Mouse (Mus musculus) small intestine, adult 2 months (tissue): ENCODE measurements around the gene Trex1. TPM values are rescaled to one million over a fixed set of nuclear protein-coding genes. Genes with fewer than 3 reads are reported as not detected.

Source experiments
- H3K27ac ChIP-seq: fragments of 200-500 bp; 2 replicates; pipeline ENCODE4 v1.5.1; 2012; ENCODE audit warnings: low read depth, low read length, control low read depth, inconsistent platforms; ENCODE audit not compliant: insufficient read depth
- H3K27me3 ChIP-seq: fragments of 200-500 bp; 2 replicates; pipeline ENCODE4 v1.6.1; 2012; ENCODE audit warnings: mild to moderate bottlenecking, moderate library complexity, low read length, inconsistent platforms; ENCODE audit not compliant: control insufficient read depth, insufficient read depth
- H3K36me3 ChIP-seq: fragments of 200-500 bp; 2 replicates; pipeline ENCODE4 v1.6.1; 2012; ENCODE audit warnings: mild to moderate bottlenecking, low read length, control low read depth, inconsistent platforms; ENCODE audit not compliant: control insufficient read depth, insufficient read depth
- H3K4me1 ChIP-seq: fragments of 200-500 bp; 2 replicates; pipeline ENCODE4 v1.6.1; 2012; ENCODE audit warnings: low read length, inconsistent platforms, mixed read lengths; ENCODE audit not compliant: control insufficient read depth, insufficient read depth, insufficient read length
- H3K4me3 ChIP-seq: fragments of 200-500 bp; 2 replicates; pipeline ENCODE4 v1.5.1; 2012; ENCODE audit warnings: low read depth, mild to moderate bottlenecking, control low read depth, inconsistent platforms, low read length, moderate library complexity
- CTCF ChIP-seq: fragments of 200-500 bp; IDR thresholded peaks from 2 replicates; pipeline ENCODE4 v1.5.1; 2012; ENCODE audit warnings: low read depth, mild to moderate bottlenecking, control low read depth, inconsistent platforms, low read length, moderate library complexity, mixed read lengths; ENCODE audit not compliant: insufficient replicate concordance, insufficient read length; ENCODE audit errors: extremely low read depth
- POLR2A ChIP-seq: fragments of 200-500 bp; IDR thresholded peaks from 2 replicates; pipeline ENCODE4 v1.6.1; 2012; ENCODE audit warnings: low read depth, mild to moderate bottlenecking, control low read depth, inconsistent platforms, low read length, moderate library complexity
- WGBS: fragments of 180-500 bp; shearing (Covaris S2); methylation state at CpG from one replicate; pipeline ENCODE4 v1.1.7; 2018; 5-methylcytosine and 5-hydroxymethylcytosine counted together
- polyA plus RNA-seq: library from polyadenylated mRNA; depleted of rRNA; stranded (reverse); fragments of >200 nt; gene quantifications from 2 replicates; pipeline ENCODE4 v1.2.3, GENCODE M21; 2012

The Trex1 gene
- polyA plus RNA-seq, 1 experiment: 174 TPM

- TF ChIP-seq POLR2A (no peak), CTCF (no peak)
- H3K27ac ChIP-seq: no peak overlapping the region
- 0 out of 2 replicates have a peak, but pooled peaks cover 4% of the 10 kb centered on the region for H3K4me1 ChIP-seq
- no peaks in the 10 kb centered on the region for H3K27me3 ChIP-seq
- WGBS: 93% methylated on average over 5 of the region's 5 CpGs
- H3K4me3 ChIP-seq: no peak overlapping the region
- H3K36me3 ChIP-seq: no peaks in the 10 kb centered on the region
Measured at GRCm38 (mm10) chr9:109101933-109102445, 42.5 kb upstream of the Trex1 start.

GRCm38 (mm10) chr9:109100307-109100928 is 40.9 kb upstream of the Trex1 start:
- H3K27me3 ChIP-seq: 0 out of 2 replicates have a peak, but pooled peaks cover 5% of the 10 kb centered on the region
- 82% methylated on average over 20 of the region's 20 CpGs for WGBS
- H3K27ac ChIP-seq: no peak overlapping the region
- H3K4me1 ChIP-seq: peaks cover 7% of the 10 kb centered on the region; the same call in 1 of the 2 replicates
- TF ChIP-seq CTCF: no peak
- no peak for TF ChIP-seq POLR2A
- no peak overlapping the region for H3K4me3 ChIP-seq
- H3K36me3 ChIP-seq: no peaks in the 10 kb centered on the region

- TF ChIP-seq CTCF (no peak), POLR2A (no peak)
- no peaks in the 10 kb centered on the region for H3K36me3 ChIP-seq
- peaks cover 15% of the 10 kb centered on the region for H3K4me1 ChIP-seq
- no peak overlapping the region for H3K27ac ChIP-seq
- 37% methylated on average over 6 of the region's 6 CpGs for WGBS
- no peak overlapping the region for H3K4me3 ChIP-seq
- H3K27me3 ChIP-seq: 0 out of 2 replicates have a peak, but pooled peaks cover 6% of the 10 kb centered on the region
Measured at GRCm38 (mm10) chr9:109098969-109099368, 39.4 kb upstream of the Trex1 start.

GRCm38 (mm10) chr9:109098366-109098765 is 38.8 kb upstream of the Trex1 start:
- H3K4me3 ChIP-seq: no peak overlapping the region
- 0 out of 2 replicates have a peak overlapping the region, but pooled peaks have one; percentile 16 for H3K27ac ChIP-seq
- no peak for TF ChIP-seq CTCF
- TF ChIP-seq POLR2A: no peak
- H3K4me1 ChIP-seq: peaks cover 15% of the 10 kb centered on the region
- no peaks in the 10 kb centered on the region for H3K36me3 ChIP-seq
- H3K27me3 ChIP-seq: 0 out of 2 replicates have a peak, but pooled peaks cover 6% of the 10 kb centered on the region
- 88% methylated on average over 8 of the region's 8 CpGs for WGBS

GRCm38 (mm10) chr9:109097831-109098230 is 38.3 kb upstream of the Trex1 start:
- Histone ChIP-seq H3K36me3 (no peaks in the 10 kb centered on the region), H3K27me3 (0 out of 2 replicates have a peak, but pooled peaks cover 6% of the 10 kb centered on the region), H3K4me1 (peaks cover 21% of the 10 kb centered on the region), H3K27ac (no peak overlapping the region), H3K4me3 (no peak overlapping the region)
- 73% methylated on average over 5 of the region's 5 CpGs for WGBS
- TF ChIP-seq POLR2A (no peak), CTCF (no peak)

GRCm38 (mm10) chr9:109097291-109097690 is 37.8 kb upstream of the Trex1 start:
- Histone ChIP-seq H3K4me3 (no peak overlapping the region), H3K27ac (no peak overlapping the region), H3K27me3 (0 out of 2 replicates have a peak, but pooled peaks cover 6% of the 10 kb centered on the region), H3K36me3 (no peaks in the 10 kb centered on the region), H3K4me1 (peaks cover 24% of the 10 kb centered on the region)
- WGBS: 40% methylated on average over 6 of the region's 6 CpGs
- TF ChIP-seq POLR2A (no peak), CTCF (no peak)

- H3K36me3 ChIP-seq: peaks cover 3% of the 10 kb centered on the region; the same call in 1 of the 2 replicates
- no peak overlapping the region for H3K27ac ChIP-seq
- 60% methylated on average over 6 of the region's 6 CpGs for WGBS
- 0 out of 2 replicates have a peak, but pooled peaks cover 6% of the 10 kb centered on the region for H3K27me3 ChIP-seq
- no peak overlapping the region for H3K4me3 ChIP-seq
- peaks cover 24% of the 10 kb centered on the region for H3K4me1 ChIP-seq
- TF ChIP-seq CTCF: no peak
- no peak for TF ChIP-seq POLR2A
Measured at GRCm38 (mm10) chr9:109096856-109097255, 37.3 kb upstream of the Trex1 start.
